Mouse (Mus musculus) heart, adult 9 months (tissue): ENCODE results near the gene Tmprss15.

Experiments
- DNase-seq, 2 experiments: peaks; one replicate each; pipeline ENCODE4 v3.0.0; 2022; ENCODE audit warnings: low spot score in 2 of 2

The Tmprss15 gene

GRCm38 (mm10) chr16:79090997-79091396, at the start of gene Tmprss15:
Gene Tmprss15 (minus strand): TSS chr16:79091097.
- no peak for DNase-seq

DNA sequence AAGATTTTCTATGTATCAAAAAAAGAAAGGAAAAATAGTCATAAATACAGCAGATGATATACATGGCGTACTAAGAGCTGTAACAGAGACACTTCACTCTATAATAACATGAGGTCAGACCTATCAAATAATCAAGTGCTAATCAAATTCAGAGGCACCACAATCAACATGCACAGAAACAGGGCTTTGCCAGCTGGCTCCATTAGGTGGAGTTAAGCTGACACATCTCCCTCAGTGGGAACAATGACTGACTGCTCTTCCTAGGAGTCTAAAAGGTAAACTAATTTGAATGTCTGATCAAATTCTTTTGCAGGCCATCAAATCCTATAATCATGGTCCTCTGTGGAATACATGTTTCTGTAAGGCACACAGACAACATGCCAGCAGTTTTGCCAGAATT, 24.0 kb upstream of the Tmprss15 start:
- no peak for DNase-seq

- no peak for DNase-seq
Observed at GRCm38 (mm10) chr16:79109516-79109915, 18.6 kb upstream of the Tmprss15 start.

- no peak for DNase-seq
Observed at GRCm38 (mm10) chr16:79108969-79109368, 18.1 kb upstream of the Tmprss15 start.

DNA sequence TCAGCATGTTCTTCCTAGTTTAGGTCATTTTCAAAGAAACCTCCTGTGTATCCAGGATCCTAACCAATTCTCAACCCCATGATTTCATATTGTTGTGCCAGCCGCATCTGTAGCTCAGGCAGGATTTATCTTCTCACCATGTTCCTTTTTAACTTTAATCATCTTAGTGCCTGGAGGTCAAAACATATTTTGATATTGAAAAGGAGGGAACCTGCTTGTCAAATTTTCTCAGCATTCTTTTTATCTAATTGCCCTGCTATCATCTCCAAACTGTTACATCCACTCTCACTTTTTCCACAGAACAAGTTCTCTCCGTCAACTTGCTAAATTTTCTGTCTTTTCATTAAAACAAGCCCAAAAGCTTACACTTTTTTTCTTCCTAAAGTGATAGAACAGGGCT, 9.4 kb upstream of the Tmprss15 start:
- DNase-seq: no peak

- no peak for DNase-seq
Observed at GRCm38 (mm10) chr16:79098321-79098720, 7.4 kb upstream of the Tmprss15 start.

DNA sequence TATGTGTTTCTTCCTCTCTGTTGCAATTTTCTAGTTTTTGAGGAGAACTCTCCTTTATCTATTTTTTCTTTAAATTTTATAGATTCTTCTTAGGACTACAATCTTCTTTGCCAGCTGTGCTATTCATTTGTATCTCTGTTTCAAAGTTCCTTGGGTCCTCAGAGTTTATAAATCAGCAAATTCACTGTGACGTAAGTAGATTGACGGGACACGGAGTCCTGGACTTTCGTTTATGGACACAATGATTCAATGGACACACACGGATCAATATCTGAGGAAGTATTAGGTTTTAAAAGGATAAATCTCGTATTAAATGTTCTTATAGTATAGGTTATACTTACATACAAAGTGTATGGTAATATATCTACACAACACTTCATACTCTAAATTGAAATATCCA, 4.3 kb downstream of the Tmprss15 start:
- DNase-seq: no peak

GRCm38 (mm10) chr16:79063848-79064247, 27.0 kb downstream of the Tmprss15 start:
- no peak for DNase-seq

DNA sequence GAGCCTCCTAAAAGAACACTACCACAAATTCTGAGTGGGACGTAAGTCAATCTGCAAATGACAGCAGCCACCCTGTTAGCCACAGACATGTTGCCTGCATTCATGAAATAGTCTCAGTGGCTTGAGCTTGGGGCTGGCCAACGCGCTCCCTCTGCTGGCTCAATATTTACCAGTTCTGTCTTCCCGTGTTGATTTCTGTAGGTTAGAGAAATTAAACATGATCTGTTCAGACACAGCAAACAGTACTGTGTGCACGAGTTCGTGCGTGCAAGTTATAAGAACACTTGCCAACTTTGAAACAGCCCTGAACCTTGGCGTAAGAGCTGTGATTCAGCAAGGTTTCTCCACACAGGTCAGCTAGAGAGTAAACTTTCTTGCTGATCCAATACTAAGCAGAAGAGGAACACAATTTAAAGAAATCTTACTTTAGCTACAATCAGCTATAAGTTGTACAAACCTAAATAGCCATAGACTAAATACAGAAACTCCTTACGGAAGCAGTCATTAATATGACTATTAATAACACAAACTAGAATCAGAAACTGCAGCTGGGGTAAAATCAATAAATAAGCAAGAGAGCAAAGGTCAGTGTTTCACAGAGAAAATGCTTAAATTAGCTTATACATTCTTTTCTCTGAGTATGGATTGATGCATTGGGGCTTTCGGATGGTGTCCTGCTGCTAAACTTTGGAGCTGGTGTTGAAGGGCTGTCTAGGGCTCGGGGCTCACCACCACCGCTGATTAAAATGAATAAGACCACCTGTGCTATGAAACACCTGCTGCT, 31.9 kb downstream of the Tmprss15 start:
- no peak for DNase-seq

- no peak for DNase-seq
Observed at GRCm38 (mm10) chr16:79032593-79032992, 58.3 kb downstream of the Tmprss15 start.

DNA sequence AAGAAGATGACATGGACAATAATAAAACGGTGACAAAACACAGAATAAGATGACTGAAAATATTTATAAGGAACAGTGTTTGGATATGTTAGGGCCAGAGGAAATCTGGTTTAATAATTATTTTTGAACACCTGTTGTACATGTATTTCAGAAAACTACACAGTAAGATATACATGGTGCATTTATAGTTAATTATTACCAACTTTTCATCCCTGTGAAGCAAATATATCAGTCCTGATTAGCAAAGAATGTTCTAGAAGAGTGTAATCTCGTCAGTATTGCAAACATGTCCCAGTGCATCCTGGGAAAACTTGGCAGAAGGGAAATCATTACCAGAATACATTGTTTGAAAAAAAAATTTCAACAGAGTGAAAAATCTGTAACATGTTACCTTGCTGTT, 88.1 kb downstream of the Tmprss15 start:
- DNase-seq: no peak

GRCm38 (mm10) chr16:79001679-79002078, 89.2 kb downstream of the Tmprss15 start:
- no peak for DNase-seq

- DNase-seq: no peak
Observed at GRCm38 (mm10) chr16:78976384-78976783, 114.5 kb downstream of the Tmprss15 start.

GRCm38 (mm10) chr16:78974099-78974498, 116.8 kb downstream of the Tmprss15 start:
- no peak for DNase-seq

DNA sequence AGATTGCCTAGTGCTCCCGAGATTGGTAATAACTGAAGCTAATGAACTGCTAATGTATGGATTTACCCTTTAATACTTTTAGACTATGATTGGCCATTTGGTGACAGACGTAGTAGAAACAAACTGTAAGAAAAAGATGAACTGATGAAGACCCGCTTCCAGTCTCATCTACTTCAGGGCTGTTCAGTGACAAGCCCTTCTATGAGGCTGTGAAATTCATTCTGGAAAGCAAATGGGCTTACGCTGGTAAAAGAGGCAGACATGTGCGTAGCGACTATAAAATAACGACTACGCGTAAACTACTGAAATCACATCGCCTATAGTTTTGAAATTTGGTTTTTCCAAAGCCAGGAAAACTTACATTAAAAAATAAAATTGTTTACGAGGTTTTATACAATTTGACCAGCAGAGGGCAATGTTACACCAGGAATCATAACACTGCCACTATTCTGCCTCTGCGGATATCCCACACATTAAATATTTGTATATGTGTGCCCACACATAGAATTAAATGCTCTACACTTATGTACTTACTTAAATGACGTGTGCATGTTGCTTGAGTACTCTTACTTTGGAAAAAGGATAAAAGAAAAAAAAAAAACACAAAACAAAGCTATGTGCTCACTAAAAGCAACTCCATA, 121.7 kb downstream of the Tmprss15 start:
- no peak for DNase-seq

- no peak for DNase-seq
Observed at GRCm38 (mm10) chr16:78957434-78957833, 133.5 kb downstream of the Tmprss15 start.

DNA sequence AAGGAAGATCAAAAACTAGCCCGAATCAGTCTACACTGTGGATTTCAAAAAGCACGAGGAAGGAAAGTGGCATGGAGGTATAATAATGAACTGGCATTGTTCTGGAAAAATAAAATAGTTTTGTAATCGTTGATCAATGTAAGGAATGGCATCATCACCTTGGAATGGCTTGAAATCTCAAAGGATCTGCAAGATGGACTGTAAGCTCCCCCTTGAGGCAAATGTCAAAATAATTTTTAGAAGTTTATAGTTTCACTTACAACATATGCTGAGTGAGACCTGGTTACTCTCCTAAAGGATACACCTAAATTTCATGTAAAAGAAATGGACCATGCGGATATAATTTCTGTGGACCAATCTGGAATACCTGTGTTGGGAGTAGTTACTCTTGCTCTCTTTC, 140.5 kb downstream of the Tmprss15 start:
- DNase-seq: no peak

DNA sequence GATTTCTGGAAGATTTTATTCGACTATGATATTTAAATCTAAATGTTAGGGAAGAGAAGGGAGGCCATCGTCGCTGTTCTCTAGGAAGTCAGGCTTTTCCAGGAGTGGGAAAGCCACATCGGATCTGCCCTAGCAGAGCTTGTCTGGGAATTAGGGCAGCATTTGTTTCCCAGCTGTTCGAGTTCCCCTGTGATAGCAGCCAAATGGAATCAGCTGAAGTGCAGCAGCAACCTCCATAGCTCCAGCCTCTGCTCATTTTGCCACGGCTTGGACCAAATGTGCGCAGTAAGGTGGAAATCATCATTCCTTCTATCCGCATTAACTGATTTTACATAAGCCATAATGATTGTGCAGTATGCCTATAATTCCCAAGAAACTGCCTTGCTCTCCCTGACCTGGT, 153.1 kb downstream of the Tmprss15 start:
- DNase-seq: peak in 1 of 2 experiments; percentile 3

GRCm38 (mm10) chr16:78934298-78934697, 156.6 kb downstream of the Tmprss15 start:
- no peak for DNase-seq

- DNase-seq: no peak
Observed at GRCm38 (mm10) chr16:78931287-78932025, 159.4 kb downstream of the Tmprss15 start.

DNA sequence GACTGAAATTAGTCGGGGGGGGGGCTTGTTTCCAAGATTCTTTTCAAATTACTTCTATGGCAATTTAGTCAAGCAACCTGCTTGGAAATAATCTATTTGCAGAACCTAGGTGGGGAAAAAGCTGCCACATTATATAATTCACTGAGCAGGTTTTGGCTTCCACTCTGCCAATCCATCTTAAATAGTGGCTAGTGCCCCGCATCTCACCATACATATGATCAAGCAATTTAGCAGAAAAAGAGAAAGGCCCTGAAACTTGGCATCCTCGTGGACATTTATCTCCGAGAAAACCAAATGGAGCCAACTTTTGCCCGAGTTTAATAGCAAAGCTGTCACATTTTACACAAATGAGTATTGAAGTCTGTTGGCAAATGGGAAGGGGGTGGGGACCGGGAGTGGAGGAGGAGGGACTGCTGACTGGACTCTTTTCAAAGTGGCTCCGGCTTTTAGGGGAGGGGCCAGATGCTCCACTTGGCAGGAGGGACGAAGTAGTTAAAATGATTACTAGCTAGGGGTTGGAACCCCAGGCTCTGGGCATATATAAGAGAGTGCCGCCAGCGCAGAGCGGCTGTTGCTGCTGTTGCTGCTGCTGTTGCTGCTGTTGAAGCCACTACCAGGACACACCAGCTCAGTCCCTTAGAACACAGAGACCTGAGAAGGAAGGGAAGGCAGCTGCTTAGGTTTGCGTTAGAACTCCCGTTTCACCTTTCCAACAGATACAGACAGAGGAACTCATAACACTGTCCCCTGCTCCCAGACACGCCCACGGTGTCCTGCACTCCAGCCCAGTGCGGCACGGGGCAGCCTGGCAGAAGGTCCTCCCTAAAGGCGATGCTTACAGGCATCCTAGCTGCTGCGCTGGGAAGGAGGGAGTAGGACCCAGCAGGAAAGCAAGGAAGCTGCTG, 160.3 kb downstream of the Tmprss15 start, which contains the start of gene Chodl:
Gene Chodl, plus strand, starts transcription at position 567 of the 905 bp plus-strand sequence.
- no peak for DNase-seq
